Mouse (Mus musculus): ENCODE measurements around the gene Zbtb40. TPM values are rescaled to one million over a fixed set of nuclear protein-coding genes. Genes with fewer than 3 reads are reported as not detected.

Gene Zbtb40
- total RNA-seq (2015; ENCODE audit: low replicate concordance): 6.1 and 10.5 TPM in 2 replicates
- total RNA-seq (2017; ENCODE audit: low replicate concordance): 2.3 and 6.2 TPM in 2 replicates

- peak; percentile 86 for ATAC-seq (replicated peaks; ENCODE audit: low FRiP score, poor library complexity, severe bottlenecking)
Observed at GRCm38 (mm10) chr4:137048550-137049032, at the start of gene Zbtb40. Gene Zbtb40, minus strand, starts transcription at chr4:137048801.

GRCm38 (mm10) chr4:137097984-137098327, 49.4 kb upstream of the Zbtb40 start:
- ATAC-seq (replicated peaks; ENCODE audit: low FRiP score, poor library complexity, severe bottlenecking): no peak

- ATAC-seq (replicated peaks; ENCODE audit: low FRiP score, poor library complexity, severe bottlenecking): no peak
Observed at GRCm38 (mm10) chr4:137097246-137097983, 48.8 kb upstream of the Zbtb40 start.

DNA sequence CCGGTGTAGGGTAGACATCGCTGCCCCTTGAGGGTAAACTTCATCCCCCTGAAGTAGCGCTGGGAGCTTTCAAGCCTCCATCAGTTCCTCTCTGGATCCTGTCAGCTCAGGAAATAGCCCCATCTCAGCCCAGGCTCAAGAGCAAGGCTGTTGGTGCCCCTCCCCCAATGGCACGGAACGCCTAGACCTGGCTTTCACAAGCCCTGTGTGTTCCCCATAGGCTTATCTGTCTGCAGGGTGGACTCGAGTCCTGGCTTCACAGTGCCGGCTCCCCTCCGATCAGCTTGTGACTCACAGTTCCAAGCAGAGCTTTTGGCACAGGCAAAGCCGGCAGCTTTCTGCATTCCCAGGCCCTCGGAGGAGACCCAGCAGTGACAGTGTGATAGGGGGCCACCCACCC, 47.8 kb upstream of the Zbtb40 start:
- ATAC-seq (replicated peaks; ENCODE audit: low FRiP score, poor library complexity, severe bottlenecking): no peak

DNA sequence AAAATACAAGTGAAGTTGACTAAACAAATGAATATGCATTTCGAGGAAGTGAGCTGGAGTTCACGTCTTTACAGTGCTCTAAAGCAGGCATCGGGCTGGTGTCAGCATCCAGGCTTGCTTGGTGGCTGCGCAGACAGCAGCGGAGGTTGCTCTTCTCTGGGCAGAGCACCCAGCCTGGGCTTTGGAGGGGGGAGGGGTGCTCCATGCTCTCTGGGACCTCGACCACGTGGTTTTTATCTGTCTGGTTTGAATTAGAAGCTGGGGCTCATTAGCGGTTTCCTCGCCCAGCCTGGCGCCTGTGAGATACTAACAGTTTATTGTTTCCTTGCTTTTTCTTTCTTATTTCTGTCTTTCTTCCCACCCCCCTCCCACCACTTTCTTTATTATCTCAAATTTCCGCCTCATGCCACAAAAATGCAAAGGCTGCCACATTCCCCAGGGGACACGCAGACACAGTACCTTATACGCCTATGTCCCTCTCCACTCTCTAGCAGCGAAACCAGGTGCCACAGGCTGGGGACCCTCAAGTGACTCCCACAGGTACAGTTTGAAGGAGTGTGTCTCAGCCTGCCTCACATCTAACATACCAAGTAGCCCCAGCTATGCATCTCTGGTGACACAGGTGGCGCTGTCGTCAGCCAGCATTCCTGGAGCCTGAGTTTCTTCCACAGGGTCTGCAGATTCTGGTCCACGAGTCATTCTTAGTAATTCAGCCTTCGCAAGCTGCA, 36.6 kb upstream of the Zbtb40 start:
- ATAC-seq (replicated peaks; ENCODE audit: low FRiP score, poor library complexity, severe bottlenecking): no peak

- no peak for ATAC-seq (replicated peaks; ENCODE audit: low FRiP score, poor library complexity, severe bottlenecking)
Observed at GRCm38 (mm10) chr4:137082866-137083265, 34.3 kb upstream of the Zbtb40 start.

DNA sequence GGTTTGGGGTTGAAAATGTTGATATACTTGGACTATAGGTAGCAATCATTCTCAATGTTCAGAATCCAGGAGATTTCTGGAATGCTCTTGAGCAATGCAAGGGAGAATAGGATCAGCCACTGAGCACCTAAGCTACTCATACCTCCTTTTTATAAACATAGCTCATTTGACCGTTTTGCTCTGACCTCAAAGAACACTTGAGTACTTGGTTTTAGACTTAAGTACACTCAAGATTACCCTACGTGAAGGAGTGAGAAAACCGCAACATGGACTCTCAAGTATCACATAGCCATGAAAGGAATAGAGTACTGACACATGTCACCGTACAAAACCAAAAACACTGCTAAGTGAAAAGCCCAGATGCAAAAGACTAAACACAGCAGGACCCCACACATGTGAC, 32.8 kb upstream of the Zbtb40 start:
- no peak for ATAC-seq (replicated peaks; ENCODE audit: low FRiP score, poor library complexity, severe bottlenecking)

DNA sequence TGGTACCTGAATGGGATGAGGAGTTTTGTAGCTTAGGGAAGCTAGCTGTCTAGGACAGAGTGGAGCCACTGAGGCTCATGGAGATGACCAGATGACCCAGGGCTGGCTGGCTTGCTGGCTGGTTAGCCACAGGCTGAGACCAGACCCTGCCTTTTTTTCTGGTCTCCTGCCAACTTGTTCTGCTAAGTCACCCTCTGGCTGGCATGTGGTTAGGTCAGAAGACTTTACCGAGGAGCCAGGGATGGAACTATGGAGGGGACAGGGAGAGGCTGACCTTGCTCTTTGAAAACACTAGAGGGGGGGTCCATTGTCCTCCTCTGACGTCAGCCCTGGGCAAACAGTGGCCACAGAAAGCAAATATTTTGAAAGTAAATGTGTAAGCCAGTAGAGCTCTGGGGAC, 28.6 kb upstream of the Zbtb40 start:
- ATAC-seq (replicated peaks; ENCODE audit: low FRiP score, poor library complexity, severe bottlenecking): no peak

DNA sequence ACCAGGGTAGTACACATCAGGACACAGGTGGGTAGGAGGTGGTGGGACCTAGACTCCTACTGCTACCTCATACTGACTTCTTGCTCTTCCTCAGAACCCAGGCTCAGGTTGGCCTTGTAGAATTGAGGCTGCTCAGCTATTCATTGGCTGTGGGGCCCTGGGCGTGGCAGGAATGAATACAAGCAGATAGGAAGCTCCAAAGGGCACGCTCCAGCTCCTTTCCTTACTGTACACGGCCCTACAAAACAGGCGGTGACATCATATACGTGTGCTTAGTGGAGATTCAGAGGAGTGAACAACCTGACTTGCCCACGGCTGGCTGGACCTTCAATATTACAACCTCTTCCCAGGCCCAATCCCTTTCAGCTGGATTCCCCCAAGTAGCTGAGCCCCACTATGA, 22.6 kb upstream of the Zbtb40 start:
- ATAC-seq (replicated peaks; ENCODE audit: low FRiP score, poor library complexity, severe bottlenecking): no peak

DNA sequence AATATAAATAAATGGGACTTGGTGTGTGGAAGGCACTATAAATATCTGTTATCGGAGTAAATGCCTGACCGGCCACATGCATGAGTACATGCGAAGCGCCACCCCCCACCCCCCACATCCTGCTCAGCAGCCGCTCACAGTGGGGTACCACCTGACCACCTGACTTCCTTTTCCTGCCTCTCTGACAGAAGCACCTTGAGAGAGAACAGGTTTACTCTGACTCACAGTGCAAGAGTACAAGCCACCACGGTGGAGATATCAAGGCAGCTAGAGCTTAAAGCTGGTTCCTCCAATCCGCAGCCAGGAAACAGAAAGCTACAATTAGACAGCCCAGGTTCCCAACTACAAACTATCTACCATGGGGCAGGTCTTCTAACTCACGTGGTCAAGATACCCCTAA, 19.9 kb upstream of the Zbtb40 start:
- no peak for ATAC-seq (replicated peaks; ENCODE audit: low FRiP score, poor library complexity, severe bottlenecking)

DNA sequence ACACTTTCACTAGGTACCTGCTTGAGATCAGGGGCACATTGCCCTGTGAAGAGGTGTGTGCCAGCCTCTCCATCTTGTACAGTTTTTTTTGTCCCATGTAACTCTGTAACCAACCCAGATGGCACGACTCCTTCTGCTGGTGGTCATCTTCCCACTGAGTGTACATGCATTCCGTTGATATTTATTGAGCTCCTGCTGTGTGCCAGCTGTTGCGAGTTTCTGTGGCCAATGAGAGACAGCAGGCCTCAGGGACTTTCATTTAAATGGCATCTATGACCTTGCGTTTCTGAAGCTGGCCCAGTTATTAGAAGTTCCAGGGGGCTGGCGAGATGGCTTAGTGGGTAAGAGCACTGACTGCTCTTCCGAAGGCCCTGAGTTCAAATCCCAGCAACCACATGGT, 17.2 kb upstream of the Zbtb40 start:
- ATAC-seq (replicated peaks; ENCODE audit: low FRiP score, poor library complexity, severe bottlenecking): no peak

GRCm38 (mm10) chr4:137054932-137055331, 6.3 kb upstream of the Zbtb40 start:
- ATAC-seq (replicated peaks; ENCODE audit: low FRiP score, poor library complexity, severe bottlenecking): no peak

DNA sequence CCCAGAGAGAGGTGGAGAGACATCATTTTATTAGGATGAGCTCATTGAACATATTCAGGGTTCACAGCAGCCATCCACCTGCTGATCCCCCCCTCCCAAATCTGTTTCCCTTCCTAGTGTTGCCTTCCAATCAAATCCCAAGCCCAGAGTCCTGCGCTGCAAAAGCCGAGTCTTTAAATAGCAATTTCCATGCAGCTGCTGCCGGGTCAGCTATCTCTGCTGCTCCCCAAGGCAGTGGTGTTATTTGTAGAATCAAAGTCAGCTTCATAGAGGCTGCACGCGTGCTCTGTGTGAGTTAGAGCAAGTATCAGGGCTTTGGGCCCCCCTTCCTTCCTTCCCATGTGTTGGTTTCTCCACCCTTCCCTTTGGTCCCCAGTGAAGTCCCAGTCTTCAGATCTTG, 5.2 kb upstream of the Zbtb40 start:
- ATAC-seq (replicated peaks; ENCODE audit: low FRiP score, poor library complexity, severe bottlenecking): no peak

DNA sequence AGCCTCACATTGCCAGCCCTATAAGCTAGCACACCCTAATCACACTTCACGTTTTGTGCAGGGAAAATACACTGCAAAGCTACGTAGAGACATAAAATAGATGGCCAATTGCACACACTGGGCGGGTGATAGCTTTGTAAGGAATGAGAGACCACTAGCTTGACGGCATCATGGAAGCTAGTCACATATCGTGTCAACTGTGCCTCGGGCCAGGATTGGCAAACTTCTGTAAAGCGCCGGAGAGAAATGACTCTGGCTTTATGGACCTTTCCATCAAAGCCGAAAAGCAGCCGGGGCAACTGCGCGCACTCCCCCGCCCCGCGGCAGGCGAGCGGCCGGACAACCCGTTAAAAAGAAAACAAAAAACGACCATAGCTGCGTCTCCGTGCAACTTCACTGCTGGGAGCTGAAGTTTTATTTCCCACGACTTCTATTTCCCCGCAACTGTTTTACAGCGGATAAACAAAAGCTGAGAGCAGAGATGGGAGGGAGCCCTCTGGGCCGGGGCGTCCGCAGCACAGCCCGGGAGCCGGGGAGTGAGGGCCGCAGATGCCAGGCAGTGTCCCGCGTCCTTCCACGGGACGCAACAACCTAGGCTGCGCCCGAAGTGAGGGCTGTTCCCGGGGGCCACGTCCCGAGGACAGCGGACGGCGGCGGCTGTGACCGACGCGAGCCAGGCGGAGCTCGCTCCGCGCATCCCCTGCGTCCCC, 606 bp downstream of the Zbtb40 start:
- ATAC-seq (replicated peaks; ENCODE audit: low FRiP score, poor library complexity, severe bottlenecking): peak; percentile 46; the same call in 1 of the 2 replicates

DNA sequence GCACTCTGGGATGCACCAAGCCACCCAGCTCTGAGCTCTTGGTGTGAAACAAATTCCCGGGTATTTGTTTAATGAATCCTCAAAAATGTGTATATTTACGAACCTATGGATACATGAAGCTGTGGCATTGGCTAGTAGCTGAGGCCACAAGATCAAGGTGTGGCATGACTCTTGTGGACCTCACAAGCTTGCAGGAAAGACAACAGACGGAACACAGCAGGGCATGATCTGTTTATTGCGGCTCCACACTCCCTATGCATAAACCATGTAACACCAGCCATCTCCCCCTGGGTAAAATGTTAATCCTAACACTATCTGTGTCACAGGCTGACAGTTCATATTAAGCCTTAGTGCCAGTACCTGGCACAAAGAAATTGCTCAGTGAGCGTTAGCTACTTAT, 2.5 kb downstream of the Zbtb40 start:
- no peak for ATAC-seq (replicated peaks; ENCODE audit: low FRiP score, poor library complexity, severe bottlenecking)

- ATAC-seq (replicated peaks; ENCODE audit: low FRiP score, poor library complexity, severe bottlenecking): no peak
Observed at GRCm38 (mm10) chr4:137044516-137044915, 4.1 kb downstream of the Zbtb40 start.

DNA sequence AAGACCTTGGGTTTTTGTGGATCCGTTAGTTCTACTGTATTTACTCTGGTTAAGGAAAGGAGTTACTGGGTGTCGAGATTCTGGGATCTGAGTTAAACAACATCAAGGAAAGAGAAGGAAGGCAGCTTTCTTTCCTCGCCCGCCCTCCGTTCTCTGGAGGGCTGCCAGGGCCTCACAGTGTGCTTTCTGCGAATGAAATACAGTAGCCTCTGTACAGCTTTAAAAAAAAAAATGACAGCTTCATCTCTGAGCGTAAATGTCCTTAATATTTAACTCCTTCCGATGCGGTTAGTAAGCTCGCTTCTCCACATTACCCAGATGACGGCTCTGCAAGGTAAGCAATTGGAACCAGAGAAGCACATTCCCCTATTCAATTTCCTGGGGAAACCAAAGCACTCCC, 4.8 kb downstream of the Zbtb40 start:
- ATAC-seq (replicated peaks; ENCODE audit: low FRiP score, poor library complexity, severe bottlenecking): no peak

GRCm38 (mm10) chr4:137042039-137042438, 6.6 kb downstream of the Zbtb40 start:
- no peak for ATAC-seq (replicated peaks; ENCODE audit: low FRiP score, poor library complexity, severe bottlenecking)

- no peak for ATAC-seq (replicated peaks; ENCODE audit: low FRiP score, poor library complexity, severe bottlenecking)
Observed at GRCm38 (mm10) chr4:137041161-137041621, 7.4 kb downstream of the Zbtb40 start.

GRCm38 (mm10) chr4:137039441-137039840, 9.2 kb downstream of the Zbtb40 start:
- no peak for ATAC-seq (replicated peaks; ENCODE audit: low FRiP score, poor library complexity, severe bottlenecking)

DNA sequence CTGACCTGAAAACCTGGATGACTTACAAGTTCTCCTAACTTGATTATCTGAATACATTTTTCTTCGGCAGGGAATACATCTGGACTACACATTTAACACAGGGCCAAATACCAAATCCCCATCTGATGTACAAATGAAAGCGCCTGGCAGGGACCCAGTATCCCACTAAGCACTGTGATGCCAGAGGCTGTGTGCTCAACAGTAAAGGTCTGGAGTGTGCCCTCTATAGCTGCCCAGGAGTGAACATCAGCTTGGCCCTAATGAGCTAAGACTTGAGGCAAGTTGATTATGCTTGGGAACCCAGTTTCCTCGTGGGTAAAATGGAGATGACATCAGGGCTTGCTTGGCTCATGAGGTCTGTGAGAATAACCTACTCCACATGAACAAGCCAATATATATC, 10.1 kb downstream of the Zbtb40 start:
- ATAC-seq (replicated peaks; ENCODE audit: low FRiP score, poor library complexity, severe bottlenecking): no peak
